Mouse (Mus musculus): ENCODE results near the gene 4921517D22Rik. TPM values are rescaled to one million over a fixed set of nuclear protein-coding genes. Genes with fewer than 3 reads are reported as not detected.
A peak's percentile ranks its signal among the peaks of the same experiment; 100 is the strongest.

Gene 4921517D22Rik
- total RNA-seq, 2 experiments from 2014 or later = not detected

DNA sequence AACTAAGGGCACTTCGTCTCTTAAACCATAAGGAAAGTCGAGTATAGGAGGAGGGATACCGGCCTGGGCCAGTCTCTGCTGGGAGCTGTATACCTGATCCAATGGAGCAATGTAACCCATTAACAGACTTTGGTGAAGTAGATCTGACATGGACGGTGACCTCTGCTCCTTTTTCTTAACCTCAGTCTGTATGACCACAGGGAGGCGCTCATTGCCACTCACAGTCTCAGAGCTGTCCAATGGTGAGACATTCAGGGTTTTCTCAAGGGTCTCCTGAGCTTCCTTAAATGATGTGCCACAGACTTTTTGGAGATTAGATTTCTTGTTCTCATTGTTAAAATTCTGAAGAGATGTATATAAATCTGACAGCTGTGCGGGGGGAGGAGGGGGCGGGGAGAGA lies 3.3 kb downstream of the 4921517D22Rik start:
- DNase-seq = no peak

DNA sequence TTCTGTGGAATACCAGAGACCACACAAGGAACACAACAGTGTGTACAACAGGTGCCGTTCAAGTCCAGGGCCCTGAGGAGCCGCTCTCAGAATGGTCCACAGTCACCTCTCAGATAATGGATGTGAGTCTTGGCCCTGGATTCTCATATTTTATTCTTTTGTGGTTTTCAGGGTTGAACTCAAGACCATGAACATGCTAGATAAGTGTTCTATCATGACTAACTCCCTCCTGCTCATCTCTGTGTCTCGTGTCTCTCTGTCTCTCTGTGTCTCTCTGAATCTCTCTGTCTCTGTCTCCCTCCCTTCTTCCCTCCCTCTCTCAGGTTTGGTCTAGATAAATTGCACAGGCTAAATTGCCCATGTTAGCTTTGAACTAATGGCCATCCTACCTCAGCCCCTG lies 4.1 kb downstream of the 4921517D22Rik start:
- no peak for DNase-seq

DNA sequence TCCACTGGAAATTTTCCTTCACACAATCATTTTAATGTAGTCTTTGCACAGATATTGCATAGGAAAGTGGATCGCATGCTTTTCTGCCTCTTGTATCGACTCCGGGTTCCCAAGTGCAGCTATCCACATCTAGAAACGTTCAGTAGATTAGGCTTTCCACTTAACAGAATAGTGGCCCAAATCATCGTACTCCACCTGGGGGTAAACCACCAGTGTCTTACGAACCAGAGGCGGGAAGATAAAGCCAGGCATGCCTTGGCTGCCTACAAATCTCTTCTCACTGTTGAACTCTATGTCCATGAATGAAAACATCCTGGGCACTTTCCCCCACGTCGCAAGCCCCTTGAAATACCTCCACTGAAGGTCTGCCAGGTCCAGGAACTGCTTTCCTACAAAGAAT lies 4.6 kb downstream of the 4921517D22Rik start:
- no peak for DNase-seq

DNA sequence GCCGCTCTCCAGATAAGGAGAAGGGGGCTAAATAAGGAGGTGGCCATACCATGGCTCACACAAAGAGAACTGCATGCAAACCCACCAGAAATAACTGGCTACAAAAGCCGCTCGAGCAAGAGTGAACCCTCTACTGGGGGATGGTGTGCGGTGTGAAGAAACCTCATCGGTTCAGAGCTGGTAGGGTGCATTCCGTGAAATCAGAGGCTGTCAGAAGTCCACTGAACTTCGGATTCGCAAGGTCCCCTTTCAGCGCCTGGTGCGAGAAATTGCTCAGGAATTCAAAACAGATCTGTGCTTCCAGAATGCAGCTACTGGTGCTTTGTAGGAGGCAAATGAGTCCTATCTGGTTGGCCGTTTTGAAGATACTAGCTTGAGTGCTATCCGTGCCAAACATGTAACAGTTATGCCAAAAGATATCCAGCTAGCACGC lies 5.6 kb downstream of the 4921517D22Rik start:
- peak in 1 of 2 experiments; percentile 29 for DNase-seq

DNA sequence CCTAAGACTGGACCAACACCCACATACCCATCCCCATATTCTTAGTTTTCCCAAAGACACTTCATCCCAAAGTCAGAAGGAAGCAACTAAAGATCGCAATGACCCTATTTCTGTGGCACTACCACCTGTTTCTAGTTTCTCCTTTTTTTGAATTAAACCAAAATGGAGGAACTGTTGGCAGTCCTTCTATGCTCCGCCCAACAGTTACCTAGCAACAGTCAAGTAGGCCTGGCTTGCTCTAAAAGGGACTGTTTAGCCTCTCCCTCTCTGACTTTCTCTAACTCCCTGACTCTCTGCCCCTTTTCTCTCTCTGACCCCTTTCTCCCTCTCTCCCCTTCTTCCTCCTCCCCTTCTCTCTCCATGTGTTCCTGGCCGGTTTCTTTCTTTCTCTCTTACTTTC lies 8.7 kb downstream of the 4921517D22Rik start:
- DNase-seq = no peak

DNA sequence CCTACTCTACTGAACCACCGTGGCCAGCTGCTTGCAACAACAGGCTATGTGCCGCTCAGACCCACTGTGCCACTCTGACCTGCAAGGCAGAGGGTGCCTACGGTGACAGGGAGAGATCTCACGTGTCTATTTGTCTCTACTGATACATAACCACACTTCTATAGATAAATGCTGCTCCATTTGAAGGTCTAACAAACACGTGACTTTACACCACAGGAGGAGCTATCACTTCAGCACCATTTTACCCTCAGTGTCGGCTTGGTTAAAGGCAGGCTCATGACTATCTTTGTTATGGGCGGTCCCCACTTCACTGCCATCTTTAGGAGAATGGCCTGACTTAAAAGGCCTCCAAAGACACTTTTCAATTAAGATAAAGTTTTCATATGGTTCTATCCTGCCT lies 11.3 kb downstream of the 4921517D22Rik start:
- DNase-seq = no peak

DNA sequence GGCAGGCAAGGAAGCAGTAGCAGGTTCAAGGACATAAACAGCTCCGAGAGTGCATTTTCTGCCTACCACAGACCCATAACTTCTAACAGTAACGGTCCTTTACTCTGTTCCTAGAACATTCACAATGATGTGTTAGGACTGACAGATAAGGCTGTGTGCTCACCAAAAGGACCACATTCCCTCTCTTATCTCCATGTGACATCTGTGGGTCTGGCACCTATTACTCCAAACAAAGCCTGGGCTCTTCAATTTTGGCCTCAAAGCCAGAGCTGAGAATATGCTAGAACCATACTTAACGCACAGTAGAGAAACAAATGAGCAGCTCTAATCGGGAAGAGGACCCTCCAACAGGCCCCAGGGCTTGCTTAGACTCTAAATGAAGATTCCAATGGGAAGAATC lies 14.0 kb downstream of the 4921517D22Rik start:
- DNase-seq = no peak

DNA sequence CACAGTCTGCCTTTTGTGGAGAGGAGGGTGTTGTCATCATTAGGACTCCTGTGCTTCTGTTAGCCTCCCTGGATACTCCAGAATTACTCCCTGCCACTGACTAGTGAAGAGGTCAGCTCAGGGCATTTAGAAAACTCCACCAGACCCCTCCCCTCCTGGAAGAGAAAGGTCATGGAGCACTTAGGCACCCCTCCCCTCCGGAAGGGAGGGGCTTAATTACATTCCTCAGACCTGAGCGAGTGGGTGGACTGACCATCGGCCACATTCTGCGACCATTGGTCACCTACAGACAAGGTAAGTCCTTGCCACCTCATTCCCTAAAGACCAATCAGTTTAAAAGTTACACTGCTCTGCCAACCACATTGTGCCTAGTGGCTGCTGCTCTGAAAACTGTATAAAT lies 14.6 kb downstream of the 4921517D22Rik start:
- no peak for DNase-seq

DNA sequence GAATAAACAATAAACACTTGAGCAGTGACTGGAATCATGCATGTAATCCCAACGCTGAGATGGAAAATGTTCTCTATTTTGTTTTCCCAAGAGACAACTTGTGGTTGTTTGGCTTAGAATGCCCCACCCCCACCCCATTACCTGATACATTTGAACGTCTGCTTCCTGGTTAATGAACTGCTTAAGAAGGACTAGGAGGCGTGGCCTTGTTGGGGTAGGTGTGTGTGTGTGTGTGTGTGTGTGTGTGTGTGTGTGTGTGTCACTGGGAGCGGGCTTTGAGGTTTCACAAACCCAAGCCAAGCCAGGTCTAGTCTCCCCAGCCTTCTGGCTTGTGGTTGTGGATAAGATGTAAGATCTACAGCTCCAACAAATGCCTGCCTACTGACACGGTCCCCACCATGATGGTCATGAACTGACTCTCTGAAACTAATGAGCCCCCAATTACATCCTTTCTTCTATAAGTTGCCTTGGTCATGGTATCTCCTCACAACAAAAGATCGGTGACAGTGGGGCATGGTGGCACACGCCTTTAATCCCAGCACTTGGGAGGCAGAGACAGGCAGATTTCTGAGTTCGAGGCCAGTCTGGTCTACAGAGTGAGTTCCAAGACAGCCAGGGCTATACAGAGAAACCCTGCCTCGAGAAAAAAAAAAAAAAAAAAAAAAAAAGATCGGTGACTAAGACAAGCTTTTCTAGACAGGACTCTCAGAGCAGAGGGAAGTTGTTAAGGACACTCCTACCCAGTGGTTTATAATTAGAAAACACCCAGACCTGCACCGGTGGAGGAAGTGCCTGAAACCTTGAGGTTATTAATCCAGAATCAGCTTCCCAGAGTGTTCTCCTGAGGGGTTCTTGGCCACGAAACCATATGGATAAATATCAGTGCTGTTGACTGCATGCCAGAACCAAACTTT lies 17.3 kb downstream of the 4921517D22Rik start:
- peak in 1 of 2 experiments; percentile 20 for DNase-seq

DNA sequence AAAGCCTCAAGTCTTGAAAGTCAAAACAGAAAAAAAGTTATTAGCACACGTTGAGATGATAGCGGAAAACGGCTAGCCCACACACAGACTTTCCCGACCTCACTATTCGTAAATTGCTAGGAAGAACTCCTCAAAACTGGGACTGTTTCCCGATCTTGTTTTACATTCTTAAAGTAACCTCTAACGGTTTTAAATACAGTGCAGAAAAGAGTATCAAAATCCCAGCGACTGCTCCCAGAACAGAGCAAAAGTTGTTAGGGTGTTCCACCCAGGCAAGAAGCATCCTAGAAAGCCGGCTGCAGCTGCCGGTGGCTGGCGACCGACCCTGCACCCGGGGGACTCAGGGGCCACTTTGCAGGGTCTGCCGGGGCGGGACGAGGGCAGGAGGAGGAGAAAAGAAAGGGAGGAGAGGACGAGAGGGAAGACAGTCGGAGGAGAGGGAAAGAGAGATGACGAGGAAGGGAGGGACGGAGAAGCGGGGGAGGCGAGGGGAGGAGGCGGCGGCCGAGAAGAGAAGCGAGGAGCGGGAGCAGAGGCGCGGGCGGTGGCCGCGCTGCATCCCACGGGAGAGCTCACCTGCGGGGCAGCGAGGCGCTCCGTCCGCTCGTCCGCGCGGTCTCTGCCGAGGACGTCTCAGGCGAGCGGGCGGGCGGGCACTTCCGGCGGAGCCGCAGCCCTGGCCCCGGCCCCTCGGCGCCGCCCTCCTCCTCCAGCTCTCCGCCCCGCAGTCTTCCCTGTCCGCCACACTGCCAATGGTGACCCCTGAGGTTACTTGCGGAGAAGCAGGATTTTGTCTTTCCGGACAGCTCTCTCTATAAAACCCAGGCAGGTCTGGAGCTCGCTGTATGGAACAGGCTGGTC lies 18.5 kb downstream of the 4921517D22Rik start, which contains the start of gene Golm1:
Gene Golm1, minus strand, starts transcription at position 661 of the 861 bp plus-strand sequence.
- peak; percentile 76 to 85 for DNase-seq

DNA sequence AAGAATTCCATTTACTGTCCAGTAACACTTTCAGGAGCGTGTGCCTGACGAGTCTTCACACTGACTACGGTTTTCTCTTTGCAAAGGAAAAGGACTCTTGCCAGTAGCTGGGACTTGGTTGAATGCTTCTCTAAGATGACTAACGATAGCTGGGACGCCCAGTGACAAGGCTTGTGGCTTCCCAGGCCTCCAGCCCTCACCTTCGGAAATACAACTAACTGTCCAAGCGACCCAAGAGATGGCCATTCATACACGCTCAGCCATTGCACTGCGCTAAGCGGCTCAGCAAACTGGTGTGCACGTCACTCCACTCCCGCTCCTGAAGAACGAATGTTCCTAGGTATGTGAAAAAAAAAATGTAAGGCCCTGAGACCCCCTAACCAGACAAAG lies 19.2 kb downstream of the 4921517D22Rik start:
- peak in 1 of 2 experiments; percentile 25 for DNase-seq

DNA sequence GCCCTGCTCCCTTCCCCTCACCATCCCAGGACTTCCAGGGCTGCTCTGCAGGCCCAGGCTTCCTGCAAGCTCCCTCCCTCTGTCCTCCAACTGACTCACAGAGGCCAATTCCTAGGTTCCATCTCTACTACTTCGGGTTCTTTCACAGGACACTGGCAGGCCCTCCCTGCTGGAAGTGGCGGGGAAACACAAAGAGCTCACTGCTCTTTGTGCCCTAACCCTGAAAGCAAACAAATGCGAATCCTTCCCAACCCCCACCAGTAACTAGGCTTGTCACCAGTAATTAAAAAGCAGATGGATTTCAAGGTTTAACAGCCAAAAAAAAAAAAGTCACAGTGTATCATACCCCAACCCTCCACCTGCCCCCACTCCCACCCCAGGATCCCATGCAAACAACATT lies 19.7 kb downstream of the 4921517D22Rik start:
- no peak for DNase-seq

DNA sequence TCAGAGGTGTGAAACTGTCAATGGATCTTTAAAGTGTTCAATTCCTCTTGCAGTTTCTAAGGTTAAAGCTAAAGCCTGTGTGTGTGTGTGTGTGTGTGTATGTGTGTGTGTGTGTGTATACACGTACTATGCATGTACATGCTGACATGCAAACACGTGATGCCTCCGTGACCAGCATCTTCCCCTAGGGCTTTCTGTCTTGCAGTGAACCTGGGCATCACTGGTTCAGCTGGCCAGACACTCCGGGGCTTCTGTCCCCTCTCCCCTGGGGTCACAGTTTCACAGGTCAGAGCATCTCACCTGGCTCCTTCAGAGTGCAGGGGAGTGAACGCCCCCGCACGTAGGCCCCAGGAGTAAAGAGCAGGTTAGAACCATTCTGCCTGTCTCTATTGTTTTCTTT lies 20.3 kb downstream of the 4921517D22Rik start:
- DNase-seq = no peak

DNA sequence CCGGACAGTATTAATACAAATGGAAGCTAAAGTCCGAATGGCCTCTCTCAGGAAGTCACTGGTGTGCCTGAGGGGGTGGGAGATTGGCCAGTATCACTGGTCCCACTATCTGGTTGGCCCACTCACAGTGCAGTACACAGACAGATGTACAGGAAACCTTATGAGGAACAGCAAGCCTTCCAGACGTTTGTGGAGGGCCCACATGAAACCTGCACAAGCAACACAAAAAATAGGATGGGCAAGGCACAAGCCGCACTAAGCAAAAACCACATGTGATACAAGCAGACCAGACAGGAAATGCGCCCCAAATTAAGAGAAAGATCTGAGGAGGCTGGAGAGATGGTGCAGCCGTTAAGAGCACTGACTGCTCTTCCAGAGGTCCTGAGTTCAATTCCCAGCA lies 21.7 kb downstream of the 4921517D22Rik start:
- DNase-seq = no peak

DNA sequence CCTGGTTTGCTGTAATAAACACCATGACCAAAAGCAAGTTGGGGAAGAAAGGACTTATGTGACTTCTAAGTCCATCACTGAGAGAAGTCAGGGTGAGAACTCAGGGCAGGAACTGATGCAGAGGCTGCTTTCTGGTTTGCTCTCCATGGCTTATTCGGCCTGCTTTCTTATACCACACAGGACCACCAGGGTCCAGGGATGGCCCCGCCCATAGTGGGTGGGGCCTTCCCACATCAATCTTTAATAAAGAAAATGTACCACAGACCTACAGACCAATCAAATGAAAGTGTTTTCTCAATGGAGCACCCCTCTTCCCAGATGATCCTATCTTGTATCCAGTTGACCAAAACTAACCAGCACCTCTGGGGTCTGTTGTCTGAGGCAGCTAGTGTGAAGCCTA lies 22.4 kb downstream of the 4921517D22Rik start:
- DNase-seq = no peak

DNA sequence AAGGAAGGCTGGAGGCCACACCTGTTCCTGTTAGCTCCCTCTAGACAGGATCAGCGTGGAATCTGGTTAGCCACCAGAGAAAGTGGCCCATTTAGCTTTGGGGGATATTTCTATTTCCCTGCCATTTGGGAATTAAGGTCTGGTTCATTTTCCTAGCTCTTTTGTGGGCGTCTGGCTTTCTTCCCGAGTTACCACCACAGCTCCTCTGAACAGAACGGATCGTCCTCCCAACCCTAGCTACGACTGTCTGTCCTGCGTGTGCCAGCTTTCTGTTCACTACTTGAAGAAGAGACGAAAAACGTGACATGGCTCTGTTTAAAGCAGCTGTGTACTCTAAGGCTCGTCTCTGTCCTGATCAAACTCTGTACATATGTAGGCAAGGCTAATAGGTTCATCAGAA lies 24.0 kb downstream of the 4921517D22Rik start:
- DNase-seq = no peak

DNA sequence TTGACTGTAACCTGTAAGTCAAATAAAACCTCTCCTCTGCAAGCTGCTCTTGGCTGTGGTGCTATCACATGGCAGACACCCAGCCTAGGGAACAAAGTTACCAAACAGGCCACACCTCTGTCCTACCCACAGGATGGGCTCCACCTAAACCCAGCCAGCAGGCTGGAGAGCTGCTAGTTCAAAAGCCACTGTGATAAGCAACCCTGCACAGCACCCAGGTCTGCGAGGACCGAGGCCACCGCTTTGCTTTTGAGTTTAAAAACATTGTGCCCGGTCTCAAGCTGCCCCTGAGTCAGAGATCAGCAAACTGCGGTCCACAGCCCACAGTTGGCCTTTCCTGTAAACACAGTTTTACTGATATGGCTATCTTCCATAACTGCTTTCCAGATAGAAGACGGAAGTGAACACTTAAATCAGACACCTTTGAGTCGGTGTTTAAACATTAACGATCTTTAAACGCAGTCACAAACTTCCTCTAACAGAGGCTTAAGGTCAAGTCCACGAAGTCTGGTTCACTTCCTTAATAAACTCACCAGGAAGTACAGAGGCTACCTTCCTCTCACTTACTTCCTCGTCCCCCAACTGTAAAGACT lies 25.3 kb downstream of the 4921517D22Rik start:
- peak in 1 of 2 experiments; percentile 22 for DNase-seq

DNA sequence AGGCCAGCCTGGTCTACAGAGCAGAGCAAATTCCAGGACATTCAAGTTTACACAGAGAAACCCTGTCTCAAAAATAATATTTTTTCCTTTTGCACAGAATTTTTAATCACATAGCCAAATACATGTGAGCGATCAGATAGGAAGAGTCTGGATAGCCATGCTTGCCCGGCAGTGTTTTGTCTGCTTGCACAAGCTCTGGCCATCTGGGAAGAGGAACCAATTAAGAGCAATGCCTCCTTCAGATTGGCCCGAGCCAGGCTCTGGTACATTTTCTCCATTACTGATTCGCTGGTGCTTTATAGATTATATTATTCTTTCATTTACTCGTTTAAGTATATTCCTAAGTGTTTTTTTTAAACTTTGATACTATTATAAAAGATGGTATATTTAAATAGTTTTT lies 26.1 kb downstream of the 4921517D22Rik start:
- no peak for DNase-seq

DNA sequence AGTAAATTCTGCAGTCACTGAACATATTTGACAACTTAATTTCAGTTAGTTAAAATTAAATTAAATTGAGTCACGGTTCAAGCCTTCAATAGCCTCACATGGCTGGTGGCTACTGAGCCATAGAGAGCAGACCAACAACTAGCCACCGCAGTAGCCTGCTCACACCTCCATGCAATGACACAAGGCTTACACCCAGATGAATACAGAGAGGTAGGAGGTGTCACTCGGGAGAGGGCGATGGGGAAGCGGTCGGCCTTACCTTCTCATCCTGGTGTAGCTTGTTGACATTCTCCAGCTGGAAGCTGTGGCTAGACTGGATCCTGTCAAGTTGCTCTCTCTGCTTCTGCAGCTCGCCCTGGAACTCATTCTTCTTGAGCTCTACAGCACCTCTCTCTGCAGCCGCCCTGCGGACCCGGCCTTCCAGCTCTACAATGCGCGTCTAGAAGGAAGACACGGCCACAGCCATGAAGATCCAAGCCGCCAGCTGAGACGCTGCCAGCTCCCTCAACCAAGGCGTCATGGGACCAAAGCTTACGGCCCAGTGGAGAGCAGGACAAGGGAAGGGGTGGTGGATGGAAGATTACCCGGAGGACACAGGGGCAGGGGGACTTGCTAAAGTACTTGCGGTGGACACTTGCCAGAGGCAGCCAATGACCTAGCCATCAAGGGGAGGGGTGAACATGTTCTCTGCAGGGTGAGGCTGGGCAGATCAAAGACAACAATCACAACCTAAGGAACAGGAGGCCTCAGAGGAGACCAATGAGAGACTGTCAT lies 29.8 kb downstream of the 4921517D22Rik start:
- DNase-seq = no peak

DNA sequence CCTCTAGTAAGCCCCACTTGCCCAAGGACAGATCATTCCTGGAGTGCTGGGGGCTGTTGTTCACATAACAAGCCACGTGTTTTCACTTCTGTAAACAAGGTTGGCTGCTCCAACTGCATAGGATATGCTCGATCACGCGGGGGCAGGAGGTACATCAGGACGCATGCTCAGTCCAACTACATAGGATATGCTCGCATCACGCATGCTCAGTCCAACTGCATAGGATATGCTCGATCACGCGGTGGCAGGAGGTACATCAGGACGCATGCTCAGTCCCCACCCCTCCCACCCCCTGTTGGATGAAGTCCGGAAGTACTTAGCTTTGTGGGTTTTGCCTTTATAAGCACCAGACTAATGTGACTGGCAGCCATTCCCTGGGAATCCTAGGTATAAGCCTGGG lies 31.9 kb downstream of the 4921517D22Rik start:
- DNase-seq = no peak

DNA sequence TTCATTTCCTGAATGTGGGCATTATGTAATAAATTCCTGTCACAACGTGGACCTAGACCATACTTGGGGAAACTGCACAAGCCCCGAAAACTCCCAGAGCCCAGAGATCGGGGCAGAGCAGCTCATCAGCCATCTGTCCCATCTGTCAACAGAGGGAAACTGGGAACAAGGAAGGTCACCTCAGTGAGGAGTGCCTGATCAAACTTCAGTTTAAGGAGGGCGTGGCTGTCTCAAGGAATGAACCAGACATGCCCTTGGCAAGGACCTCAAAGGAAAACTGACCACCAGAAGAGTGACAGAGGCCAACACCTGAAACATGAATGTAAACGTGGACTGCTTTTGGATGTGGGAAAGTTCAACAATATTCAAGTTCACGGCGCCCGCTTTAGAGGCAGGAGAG lies 32.5 kb downstream of the 4921517D22Rik start:
- no peak for DNase-seq

DNA sequence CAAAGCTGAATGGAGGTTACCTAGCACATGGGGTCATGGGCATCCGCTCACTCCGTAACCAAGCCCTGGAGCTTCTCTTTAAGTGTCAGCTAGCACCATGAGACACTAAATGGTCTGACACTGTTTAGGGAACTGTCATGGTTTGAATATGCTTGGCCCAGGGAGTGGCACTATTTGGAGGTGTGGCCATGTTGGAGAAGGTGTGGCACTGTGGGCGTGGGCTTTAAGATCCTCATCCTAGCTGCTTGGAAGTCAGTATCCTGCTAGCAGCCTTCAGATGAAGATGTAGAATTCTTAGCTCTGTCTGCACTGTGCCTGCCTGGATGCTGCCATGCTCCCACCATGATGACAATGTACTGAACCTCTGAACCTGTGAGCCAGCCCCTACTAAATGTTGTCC lies 33.5 kb downstream of the 4921517D22Rik start:
- DNase-seq = no peak
